Mouse (Mus musculus): ENCODE results near the gene Fcrla. TPM values are rescaled to one million over a fixed set of nuclear protein-coding genes. Genes with fewer than 3 reads are reported as not detected.
A peak's percentile ranks its signal among the peaks of the same experiment; 100 is the strongest.

Fcrla gene
- total RNA-seq, 2 experiments from 2014 or later: 0.84 to 1.00 TPM

GRCm38 (mm10) chr1:170933386-170933920 is 6.1 kb upstream of the Fcrla start:
- no peak for DNase-seq
- intact Hi-C loops (cut with DNase I): no loop called here

GRCm38 (mm10) chr1:170932043-170932442 is 4.7 kb upstream of the Fcrla start:
- no peak for DNase-seq
- intact Hi-C loops (cut with DNase I): no loop called here

GRCm38 (mm10) chr1:170929245-170929644 is 1.9 kb upstream of the Fcrla start:
- DNase-seq: no peak
- intact Hi-C loops (cut with DNase I): no loop called here

GRCm38 (mm10) chr1:170928467-170928866 is 1.1 kb upstream of the Fcrla start:
- intact Hi-C loops (cut with DNase I): no loop called here
- DNase-seq: no peak

GRCm38 (mm10) chr1:170926941-170927340 is 442 bp downstream of the Fcrla start:
- intact Hi-C loops (cut with DNase I): no loop called here

GRCm38 (mm10) chr1:170924485-170924884 is 2.9 kb downstream of the Fcrla start:
- no peak for DNase-seq
- intact Hi-C loops (cut with DNase I): no loop called here

More at GRCm38 (mm10) chr1:170926941-170927340, 442 bp downstream of the Fcrla start:
- DNase-seq: no peak

- DNase-seq: no peak
- intact Hi-C loops (cut with DNase I): no loop called here
These were observed 8.1 kb downstream of the Fcrla start for GRCm38 (mm10) chr1:170919308-170919707.

GRCm38 (mm10) chr1:170915657-170916056 is 11.7 kb downstream of the Fcrla start:
- DNase-seq: no peak
- intact Hi-C loops (cut with DNase I): no loop called here

GRCm38 (mm10) chr1:170912891-170913615 is 14.3 kb downstream of the Fcrla start, which contains the start of gene Fcrlb:
Gene Fcrlb, minus strand, starts transcription at chr1:170912941.
- intact Hi-C loops (cut with DNase I): no loop called here
- DNase-seq: no peak

GRCm38 (mm10) chr1:170911907-170912660 is 15.3 kb downstream of the Fcrla start:
- intact Hi-C loops (cut with DNase I): no loop called here
- no peak for DNase-seq

- intact Hi-C loops (cut with DNase I): no loop called here
- DNase-seq: no peak
These were observed 19.0 kb downstream of the Fcrla start for GRCm38 (mm10) chr1:170908341-170908740.

GRCm38 (mm10) chr1:170907456-170908191 is 19.8 kb downstream of the Fcrla start:
- peak; percentile 19 to 23 for DNase-seq
- intact Hi-C loops (cut with DNase I): no loop called here

GRCm38 (mm10) chr1:170907111-170907455 is 20.3 kb downstream of the Fcrla start:
- DNase-seq: no peak
- intact Hi-C loops (cut with DNase I): no loop called here

- DNase-seq: no peak
- intact Hi-C loops (cut with DNase I): no loop called here
These were observed 23.9 kb downstream of the Fcrla start for GRCm38 (mm10) chr1:170903485-170903884.

GRCm38 (mm10) chr1:170901536-170902238 is 25.7 kb downstream of the Fcrla start:
- intact Hi-C loops (cut with DNase I): loop anchor here (1.0 kb wide), 2 partner anchors 91 to 95 kb away; no protein-coding TSS in a partner anchor
- peak; percentile 82 to 91 for DNase-seq

GRCm38 (mm10) chr1:170900799-170901467 is 26.4 kb downstream of the Fcrla start:
- intact Hi-C loops (cut with DNase I): loop anchor here (1.0 kb wide), 2 partner anchors 91 to 95 kb away; no protein-coding TSS in a partner anchor
- peak; percentile 27 to 71 for DNase-seq

- intact Hi-C loops (cut with DNase I): no loop called here
- DNase-seq: peak in 1 of 2 experiments; percentile 5
These were observed 28.8 kb downstream of the Fcrla start for GRCm38 (mm10) chr1:170898413-170899075.

GRCm38 (mm10) chr1:170896651-170897281 is 30.6 kb downstream of the Fcrla start:
- intact Hi-C loops (cut with DNase I): no loop called here
- DNase-seq: no peak
